Mouse (Mus musculus) urinary bladder, postnatal 4 days (tissue): ENCODE data around the gene Tnfaip3.

ENCODE experiments used
- DNase-seq, 2 experiments: peaks; one replicate each; pipeline ENCODE4 v3.0.0; 2021 to 2022; ENCODE audit warnings: low spot score in 2 of 2

Gene Tnfaip3

GRCm38 (mm10) chr10:19014381-19015256 lies 838 bp downstream of the Tnfaip3 start:
- DNase-seq = no peak

- DNase-seq = no peak
These were observed 2.1 kb downstream of the Tnfaip3 start for GRCm38 (mm10) chr10:19013351-19013750.

- no peak for DNase-seq
These were observed 2.8 kb downstream of the Tnfaip3 start for GRCm38 (mm10) chr10:19012616-19013015.

GRCm38 (mm10) chr10:19011832-19012440 lies 3.5 kb downstream of the Tnfaip3 start:
- no peak for DNase-seq

GRCm38 (mm10) chr10:19010414-19010813 lies 5.0 kb downstream of the Tnfaip3 start:
- no peak for DNase-seq

GRCm38 (mm10) chr10:19009186-19009672 lies 6.2 kb downstream of the Tnfaip3 start:
- DNase-seq = no peak

- no peak for DNase-seq
These were observed 6.9 kb downstream of the Tnfaip3 start for GRCm38 (mm10) chr10:19008607-19008940.

GRCm38 (mm10) chr10:19007897-19008606 lies 7.4 kb downstream of the Tnfaip3 start:
- DNase-seq = no peak

- no peak for DNase-seq
These were observed 13.2 kb downstream of the Tnfaip3 start for GRCm38 (mm10) chr10:19002091-19002785.

- no peak for DNase-seq
These were observed 16.0 kb downstream of the Tnfaip3 start for GRCm38 (mm10) chr10:18999427-18999826.

GRCm38 (mm10) chr10:18996331-18996730 lies 19.1 kb downstream of the Tnfaip3 start:
- no peak for DNase-seq

- DNase-seq = no peak
These were observed 19.8 kb downstream of the Tnfaip3 start for GRCm38 (mm10) chr10:18995465-18996261.

GRCm38 (mm10) chr10:18992971-18993370 lies 22.5 kb downstream of the Tnfaip3 start:
- DNase-seq = no peak

- DNase-seq = no peak
These were observed 24.4 kb downstream of the Tnfaip3 start for GRCm38 (mm10) chr10:18991057-18991456.

- no peak for DNase-seq
These were observed 27.6 kb downstream of the Tnfaip3 start for GRCm38 (mm10) chr10:18987907-18988199.

GRCm38 (mm10) chr10:18987046-18987906 lies 28.2 kb downstream of the Tnfaip3 start:
- no peak for DNase-seq

- no peak for DNase-seq
These were observed 29.9 kb downstream of the Tnfaip3 start for GRCm38 (mm10) chr10:18985516-18985915.

- no peak for DNase-seq
These were observed 31.9 kb downstream of the Tnfaip3 start for GRCm38 (mm10) chr10:18983514-18983913.

- DNase-seq = no peak
These were observed 41.0 kb downstream of the Tnfaip3 start for GRCm38 (mm10) chr10:18974486-18974885.

- no peak for DNase-seq
These were observed 48.6 kb downstream of the Tnfaip3 start for GRCm38 (mm10) chr10:18966893-18967292.
